Mouse (Mus musculus) subcutaneous adipose tissue, adult 2 months (tissue): ENCODE results near the gene E130309D02Rik. TPM values are rescaled to one million over a fixed set of nuclear protein-coding genes. Genes with fewer than 3 reads are reported as not detected.

Experiments
- polyA plus RNA-seq: library from polyadenylated mRNA; depleted of rRNA; stranded (reverse); fragments of >200 nt; gene quantifications from 2 replicates; pipeline ENCODE4 v1.2.3, GENCODE M21; 2012; ENCODE audit warnings: low replicate concordance; rRNA removed

Gene E130309D02Rik
- polyA plus RNA-seq, result 16.0 and 19.9 TPM in 2 replicates

DNA sequence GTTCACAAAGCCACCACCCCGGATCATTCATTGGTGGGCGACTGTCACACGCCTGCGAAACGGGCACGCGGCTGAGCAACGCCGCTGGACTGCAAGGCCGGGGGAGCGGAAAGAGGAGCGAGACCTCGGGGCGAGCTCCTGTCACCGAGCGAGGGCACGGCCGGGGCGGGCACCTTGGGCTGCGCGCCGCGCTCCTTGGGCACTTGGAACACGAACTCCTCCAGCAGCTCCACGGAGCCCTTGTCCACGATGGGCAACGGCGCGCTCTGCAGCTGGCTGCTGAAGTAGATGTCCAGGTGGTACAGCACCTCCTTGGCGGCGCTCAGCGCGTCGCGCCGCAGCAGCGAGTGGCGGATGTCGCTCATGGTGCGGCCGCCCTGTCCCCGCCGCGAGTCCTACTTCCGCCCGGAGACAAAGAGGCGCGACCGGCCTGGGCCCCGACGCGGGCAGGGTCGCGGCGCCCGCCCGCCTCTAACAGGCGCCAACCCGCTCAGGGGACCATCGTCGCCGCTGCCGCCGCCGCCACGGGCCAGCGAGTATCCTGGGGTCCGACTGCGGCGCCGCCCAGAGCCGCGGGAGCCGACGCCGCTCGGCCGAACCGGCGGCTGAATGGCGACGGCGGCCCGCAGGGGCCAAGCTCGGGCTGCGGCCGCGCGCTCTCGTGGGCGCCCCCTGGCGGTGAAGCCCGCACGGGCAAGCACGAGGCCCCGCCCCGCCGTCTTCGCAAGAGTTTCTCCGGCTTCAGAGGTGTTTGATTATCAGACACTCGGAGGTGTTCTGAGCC is at the start of gene E130309D02Rik:
E130309D02Rik (minus strand) TSS at position 631 of the 784 bp plus-strand sequence.

DNA sequence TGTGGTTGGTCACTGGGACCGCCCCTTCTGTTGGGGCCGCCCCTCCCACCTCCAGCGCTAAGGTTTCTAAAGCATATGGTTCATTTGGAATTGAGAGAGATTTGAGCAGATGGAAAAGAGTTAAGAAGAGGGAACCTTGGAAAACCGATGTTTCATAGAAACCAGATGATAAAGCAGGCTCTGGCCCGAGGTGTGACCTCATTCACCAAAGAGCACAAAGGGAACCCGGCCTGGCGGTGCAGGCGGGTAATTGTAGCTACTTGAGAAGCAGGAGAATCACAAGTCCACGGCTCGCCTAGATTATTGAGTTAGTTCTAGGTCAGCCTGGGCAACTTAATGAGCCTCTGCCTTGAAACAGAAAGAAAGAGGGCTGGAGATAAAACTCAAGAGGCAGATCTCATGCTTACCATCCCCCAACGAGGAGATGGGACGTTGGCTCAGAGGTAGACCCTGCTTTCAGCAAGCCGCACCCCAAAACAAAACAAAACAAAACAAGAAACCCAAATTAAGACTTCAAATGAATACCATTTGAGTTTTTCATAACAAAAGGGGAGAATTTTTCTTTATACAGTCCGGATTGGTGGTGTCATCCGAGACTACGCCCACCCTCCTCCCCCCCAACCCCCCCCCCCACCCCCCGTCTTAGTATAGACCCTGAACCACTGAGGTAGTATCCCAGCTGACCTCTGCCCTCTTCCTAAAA is 41.7 kb upstream of the E130309D02Rik start, which contains the start of gene Grid2ip:
Grid2ip (plus strand) TSS at position 653 of the 703 bp plus-strand sequence.

GRCm38 (mm10) chr5:143328690-143329495 is 13.7 kb upstream of the E130309D02Rik start, which contains the start of gene Zdhhc4:
TSS of gene Zdhhc4 (minus strand) at chr5:143329256.

DNA sequence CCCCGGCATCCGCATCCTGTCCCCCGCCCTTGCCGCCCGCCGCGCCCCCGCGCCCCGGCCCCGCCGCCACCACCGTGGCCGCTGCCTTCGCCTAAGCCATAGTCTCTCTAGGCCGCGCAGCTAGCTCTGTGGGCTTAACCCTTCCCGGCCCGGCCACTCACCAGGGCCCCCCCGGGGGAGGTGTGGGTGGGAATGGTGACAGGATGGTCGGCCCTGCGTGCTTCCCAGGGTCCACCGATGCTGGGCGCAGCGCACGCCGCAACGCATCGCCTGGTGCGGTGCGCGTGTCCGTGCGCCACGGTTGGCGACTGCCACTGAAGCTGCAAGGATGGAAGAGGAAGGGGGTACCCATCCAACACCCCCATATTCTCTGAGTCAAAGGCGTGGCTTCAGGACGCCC is 21.8 kb downstream of the E130309D02Rik start, which contains the start of gene Zfp853:
Zfp853 (minus strand) TSS at position 220 of the 400 bp plus-strand sequence.

DNA sequence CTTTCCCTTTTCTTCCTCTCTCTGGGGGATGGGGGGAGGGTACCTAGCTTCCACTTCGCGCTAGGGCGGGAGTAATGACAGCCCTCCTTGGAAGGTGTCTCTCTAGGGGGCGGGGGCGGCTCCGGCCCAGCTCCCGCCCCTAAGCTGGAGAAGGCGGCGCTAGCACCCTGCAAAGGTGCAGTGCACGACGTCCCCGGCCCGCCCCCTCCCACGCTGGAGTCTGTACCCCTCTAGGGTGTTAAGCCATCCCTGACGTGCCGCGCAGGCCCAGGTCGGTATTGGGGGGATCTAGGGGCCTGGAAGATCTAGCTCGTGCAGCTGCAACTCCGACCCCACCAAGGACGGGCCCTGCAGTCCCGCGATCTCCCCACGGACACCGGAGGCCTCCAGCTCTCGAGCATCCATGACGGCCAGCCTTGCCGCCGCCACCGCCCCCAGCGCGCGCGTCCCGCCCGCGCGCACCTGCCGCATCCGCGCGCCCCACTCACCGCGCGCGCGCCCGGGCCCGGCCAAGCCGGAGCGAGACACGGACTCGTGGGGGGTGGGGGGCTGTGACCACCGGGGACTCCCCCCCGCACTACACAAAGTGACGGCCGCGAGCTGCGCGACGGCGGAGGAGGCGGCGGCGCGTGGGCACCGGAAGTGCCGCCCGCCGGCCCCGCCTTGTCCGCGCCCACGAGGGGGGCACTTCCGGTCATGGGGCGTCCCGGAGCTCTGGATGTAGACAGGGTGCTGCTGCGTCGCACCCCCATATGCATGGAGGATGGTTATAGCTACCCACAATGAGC is 45.6 kb downstream of the E130309D02Rik start, which contains the start of gene Zfp316:
Zfp316 (minus strand) TSS at position 660 of the 788 bp plus-strand sequence.

Other genes starting within 250 kb of the E130309D02Rik start
- 25.3 and 33.4 TPM in 2 replicates for gene Rnf216, start 202.4 kb downstream of the E130309D02Rik start, polyA plus RNA-seq
- gene Olfr718-ps1, start 167.8 kb downstream of the E130309D02Rik start, polyA plus RNA-seq, result not detected in 2 replicates
- 5.1 and 9.4 TPM in 2 replicates for gene Rbak, start 134.6 kb downstream of the E130309D02Rik start, polyA plus RNA-seq
- gene Spdye4b, start 134.3 kb downstream of the E130309D02Rik start, polyA plus RNA-seq, result not detected in 2 replicates
- not detected in 2 replicates for gene Spdye4a, start 88.5 kb downstream of the E130309D02Rik start, polyA plus RNA-seq
- 10.4 and 20.8 TPM in 2 replicates for gene Zfp12, start 80.2 kb downstream of the E130309D02Rik start, polyA plus RNA-seq
- 3.6 and 11.8 TPM in 2 replicates for gene Zfp316, start 45.3 kb downstream of the E130309D02Rik start, polyA plus RNA-seq
- gene Zfp853, start 21.7 kb downstream of the E130309D02Rik start, polyA plus RNA-seq, result 0.82 and 4.1 TPM in 2 replicates
- 97.5 and 118 TPM in 2 replicates for gene Zdhhc4, start 13.9 kb upstream of the E130309D02Rik start, polyA plus RNA-seq
- gene Grid2ip, start 42.0 kb upstream of the E130309D02Rik start, polyA plus RNA-seq, result 0.13 TPM in 1 of 2 replicates, not detected in the other
- 90.4 and 210 TPM in 2 replicates for gene Kdelr2, start 88.5 kb upstream of the E130309D02Rik start, polyA plus RNA-seq
- 27.4 and 33.2 TPM in 2 replicates for gene Daglb, start 149.2 kb upstream of the E130309D02Rik start, polyA plus RNA-seq
- 368 and 428 TPM in 2 replicates for gene Rac1, start 212.7 kb upstream of the E130309D02Rik start, polyA plus RNA-seq